Mouse (Mus musculus): Measurements from ENCODE around the gene Tcp11l2. TPM values are rescaled to one million over a fixed set of nuclear protein-coding genes. Genes with fewer than 3 reads are reported as not detected.

The Tcp11l2 gene
- polyA plus RNA-seq, 1 experiment from 2014 or later: 22.1 TPM

DNA sequence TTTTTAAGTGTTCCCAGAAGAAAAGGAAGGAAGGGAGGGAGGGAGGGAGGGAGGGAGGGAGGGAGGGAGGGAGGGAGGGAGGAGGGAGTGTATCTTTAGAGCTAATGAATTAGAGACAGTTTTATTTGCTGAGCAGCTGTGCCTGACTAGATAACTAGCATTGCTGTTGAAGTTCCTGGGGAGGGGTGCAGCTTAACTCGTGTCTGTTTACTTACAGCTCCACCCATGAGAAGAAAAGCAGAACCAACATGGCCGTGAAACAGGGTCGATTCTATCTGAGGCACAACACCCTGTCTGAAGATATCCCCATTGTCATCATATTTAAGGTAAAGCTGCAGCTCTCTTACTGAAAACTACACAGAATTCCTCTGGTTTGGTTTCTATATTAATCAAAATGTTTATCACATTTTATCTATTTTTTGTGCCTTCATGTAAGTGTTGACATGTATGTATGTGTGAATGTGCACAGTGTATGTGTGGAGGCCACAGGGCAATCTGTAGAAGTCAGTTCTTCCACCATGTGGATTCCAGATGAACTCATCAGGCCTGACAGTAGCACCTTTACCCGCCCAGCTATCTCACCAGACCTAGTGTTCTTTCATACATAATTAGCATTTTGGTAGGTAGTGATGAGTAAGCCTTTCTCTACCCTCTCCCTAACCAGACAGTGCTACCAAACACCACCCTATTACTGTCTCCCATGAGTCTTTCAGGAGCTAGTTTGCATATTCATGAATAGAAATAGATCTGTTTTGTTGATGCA, 63.3 kb downstream of the Tcp11l2 start:
- ATAC-seq (ENCODE audit: low FRiP score): no peak
- H3K36me3 ChIP-seq (replicated peaks; ENCODE audit: control insufficient read depth, insufficient read depth): peaks cover 45% of the 10 kb centered on the region

DNA sequence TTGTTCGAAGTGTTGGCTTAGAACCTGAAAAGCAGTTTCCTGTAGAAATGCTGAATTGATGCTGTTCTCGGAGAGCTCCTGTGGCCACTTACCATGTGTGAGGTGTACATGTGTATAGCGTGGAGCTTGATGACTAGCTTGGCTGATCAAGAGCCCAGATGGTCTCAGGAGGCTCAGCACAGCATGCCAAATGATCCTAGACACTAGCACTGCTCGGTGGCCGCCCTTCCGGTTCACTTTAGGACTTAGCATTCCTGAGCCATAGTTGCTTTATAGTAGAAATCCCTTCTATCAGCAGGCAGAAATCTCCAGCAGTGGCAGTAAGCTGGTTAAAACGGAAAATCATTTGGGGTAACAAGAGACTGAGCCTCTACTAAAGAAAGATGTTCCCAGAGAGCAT, 64.4 kb downstream of the Tcp11l2 start:
- ATAC-seq (ENCODE audit: low FRiP score) (no peak), DNase-seq (ENCODE audit: low spot score) (no peak)
- no peaks in the 10 kb centered on the region for H3K27me3 ChIP-seq (ENCODE audit: control insufficient read depth, insufficient read depth, low read length)
- H3K4me1 ChIP-seq (replicated peaks; ENCODE audit: control insufficient read depth, insufficient read depth, low read length): no peaks in the 10 kb centered on the region
- H3K9ac ChIP-seq: no peak overlapping the region
- H3K27ac ChIP-seq: no peak overlapping the region
- H3K4me3 ChIP-seq (replicated peaks; ENCODE audit: low read length): no peak overlapping the region
- WGBS: 84% methylated on average over 7 of the region's 7 CpGs
- peaks cover 34% of the 10 kb centered on the region for H3K36me3 ChIP-seq (replicated peaks; ENCODE audit: control insufficient read depth, insufficient read depth)
- H3K9me3 ChIP-seq (ENCODE audit: control insufficient read depth, low read length): no peaks in the 10 kb centered on the region
- H3K4me2 ChIP-seq (replicated peaks): no peak overlapping the region

More for the DNA sequence above, 63.3 kb downstream of the Tcp11l2 start:
- no peak overlapping the region for H3K27ac ChIP-seq
- 84% methylated on average over 4 of the region's 4 CpGs for WGBS
- no peak overlapping the region for H3K9ac ChIP-seq
- H3K4me1 ChIP-seq (replicated peaks; ENCODE audit: control insufficient read depth, insufficient read depth, low read length): no peaks in the 10 kb centered on the region
- H3K4me3 ChIP-seq (replicated peaks; ENCODE audit: low read length): no peak overlapping the region
- H3K27me3 ChIP-seq (ENCODE audit: control insufficient read depth, insufficient read depth, low read length): no peaks in the 10 kb centered on the region
- H3K4me2 ChIP-seq (replicated peaks): no peak overlapping the region
- no peaks in the 10 kb centered on the region for H3K9me3 ChIP-seq (ENCODE audit: control insufficient read depth, low read length)
- no peak for DNase-seq (ENCODE audit: low spot score)

DNA sequence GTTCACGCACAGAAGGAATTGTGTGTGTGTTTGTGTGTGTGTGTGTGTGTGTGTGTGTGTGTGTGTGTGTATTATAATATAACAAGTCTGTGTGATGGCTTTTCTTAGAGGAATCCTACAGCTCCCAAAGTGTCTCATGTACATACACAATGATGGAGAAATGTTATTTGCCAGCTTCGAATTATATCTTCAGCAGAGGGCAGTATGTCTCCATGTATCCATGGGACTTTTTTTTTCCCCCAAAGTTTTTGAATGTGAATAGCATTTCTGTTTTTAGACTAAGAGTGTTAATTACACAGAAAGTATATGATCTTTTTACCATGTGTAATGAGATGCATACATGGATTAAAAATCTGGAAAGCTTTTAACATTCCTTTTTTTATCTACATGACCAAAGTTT, 65.2 kb downstream of the Tcp11l2 start:
- H3K4me2 ChIP-seq (replicated peaks): no peak overlapping the region
- no peak overlapping the region for H3K4me3 ChIP-seq (replicated peaks; ENCODE audit: low read length)

GRCm38 (mm10) chr10:84645940-84646339, 69.5 kb downstream of the Tcp11l2 start:
- ATAC-seq (ENCODE audit: low FRiP score) (no peak), DNase-seq (ENCODE audit: low spot score) (no peak)
- Histone ChIP-seq H3K4me3 (replicated peaks; ENCODE audit: low read length) (no peak overlapping the region), H3K36me3 (replicated peaks; ENCODE audit: control insufficient read depth, insufficient read depth) (peaks cover 31% of the 10 kb centered on the region), H3K27ac (no peak overlapping the region), H3K9ac (no peak overlapping the region), H3K4me1 (replicated peaks; ENCODE audit: control insufficient read depth, insufficient read depth, low read length) (no peaks in the 10 kb centered on the region), H3K27me3 (ENCODE audit: control insufficient read depth, insufficient read depth, low read length) (no peaks in the 10 kb centered on the region), H3K4me2 (replicated peaks) (no peak overlapping the region), H3K9me3 (ENCODE audit: control insufficient read depth, low read length) (no peaks in the 10 kb centered on the region)
- WGBS: 70% methylated on average over 8 of the region's 8 CpGs

More for the DNA sequence above, 65.2 kb downstream of the Tcp11l2 start:
- no peaks in the 10 kb centered on the region for H3K27me3 ChIP-seq (ENCODE audit: control insufficient read depth, insufficient read depth, low read length)
- no peaks in the 10 kb centered on the region for H3K9me3 ChIP-seq (ENCODE audit: control insufficient read depth, low read length)
- no peak overlapping the region for H3K9ac ChIP-seq
- H3K4me1 ChIP-seq (replicated peaks; ENCODE audit: control insufficient read depth, insufficient read depth, low read length): no peaks in the 10 kb centered on the region
- peaks cover 32% of the 10 kb centered on the region for H3K36me3 ChIP-seq (replicated peaks; ENCODE audit: control insufficient read depth, insufficient read depth)
- 76% methylated on average over 2 of the region's 2 CpGs for WGBS
- DNase-seq (ENCODE audit: low spot score) (peak; percentile 70), ATAC-seq (ENCODE audit: low FRiP score) (no peak)
- H3K27ac ChIP-seq: no peak overlapping the region

DNA sequence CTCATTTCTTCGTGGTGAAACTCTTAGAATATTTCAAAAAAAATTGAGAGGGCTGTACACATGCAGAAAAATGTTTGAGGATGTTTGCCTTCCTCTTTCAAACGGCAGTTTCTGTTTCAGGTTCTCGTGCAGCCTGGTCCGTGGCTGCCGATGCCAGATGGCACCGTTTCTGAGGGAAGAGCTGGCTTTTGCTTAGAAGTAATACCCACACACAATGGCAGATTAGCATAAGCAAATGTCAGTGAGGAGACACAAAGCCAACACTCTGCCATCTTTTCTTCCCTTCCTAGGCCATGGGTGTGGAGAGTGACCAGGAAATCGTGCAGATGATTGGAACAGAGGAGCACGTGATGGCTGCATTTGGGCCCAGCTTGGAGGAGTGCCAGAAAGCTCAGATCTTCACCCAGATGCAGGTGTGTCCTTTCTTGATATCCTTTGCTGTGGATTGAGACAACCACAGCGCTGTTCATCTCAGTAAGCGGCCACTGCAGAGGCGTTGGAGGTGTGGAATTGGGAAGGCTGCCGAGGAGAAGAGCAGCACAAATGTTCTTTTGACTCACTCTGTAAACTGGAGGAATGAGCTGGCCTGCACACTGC, 70.2 kb downstream of the Tcp11l2 start:
- WGBS: 65% methylated on average over 12 of the region's 12 CpGs

GRCm38 (mm10) chr10:84647264-84647663, 70.8 kb downstream of the Tcp11l2 start:
- Histone ChIP-seq H3K4me1 (replicated peaks; ENCODE audit: control insufficient read depth, insufficient read depth, low read length) (no peaks in the 10 kb centered on the region), H3K9ac (no peak overlapping the region), H3K4me3 (replicated peaks; ENCODE audit: low read length) (no peak overlapping the region), H3K36me3 (replicated peaks; ENCODE audit: control insufficient read depth, insufficient read depth) (peaks cover 29% of the 10 kb centered on the region), H3K27me3 (ENCODE audit: control insufficient read depth, insufficient read depth, low read length) (no peaks in the 10 kb centered on the region), H3K4me2 (replicated peaks) (no peak overlapping the region), H3K27ac (peak overlapping the region; percentile 40; the same call in 1 of the 2 replicates), H3K9me3 (ENCODE audit: control insufficient read depth, low read length) (no peaks in the 10 kb centered on the region)
- DNase-seq (ENCODE audit: low spot score) (no peak), ATAC-seq (ENCODE audit: low FRiP score) (no peak)
- 97% methylated on average over 5 of the region's 5 CpGs for WGBS

More for the DNA sequence above, 70.2 kb downstream of the Tcp11l2 start:
- H3K4me3 ChIP-seq (replicated peaks; ENCODE audit: low read length): no peak overlapping the region
- H3K9me3 ChIP-seq (ENCODE audit: control insufficient read depth, low read length): no peaks in the 10 kb centered on the region
- peak; percentile 57 for DNase-seq (ENCODE audit: low spot score)
- peak overlapping the region; percentile 40; the same call in 1 of the 2 replicates for H3K27ac ChIP-seq
- no peaks in the 10 kb centered on the region for H3K4me1 ChIP-seq (replicated peaks; ENCODE audit: control insufficient read depth, insufficient read depth, low read length)
- H3K27me3 ChIP-seq (ENCODE audit: control insufficient read depth, insufficient read depth, low read length): no peaks in the 10 kb centered on the region
- H3K4me2 ChIP-seq (replicated peaks): no peak overlapping the region
- H3K9ac ChIP-seq: no peak overlapping the region
- ATAC-seq (ENCODE audit: low FRiP score): peak; percentile 66; the same call in 1 of the 2 replicates
- H3K36me3 ChIP-seq (replicated peaks; ENCODE audit: control insufficient read depth, insufficient read depth): peaks cover 29% of the 10 kb centered on the region

- ATAC-seq (ENCODE audit: low FRiP score) (no peak), DNase-seq (ENCODE audit: low spot score) (no peak)
- Histone ChIP-seq H3K4me2 (replicated peaks) (no peak overlapping the region), H3K27ac (no peak overlapping the region), H3K9me3 (ENCODE audit: control insufficient read depth, low read length) (no peaks in the 10 kb centered on the region), H3K36me3 (replicated peaks; ENCODE audit: control insufficient read depth, insufficient read depth) (peaks cover 40% of the 10 kb centered on the region), H3K4me1 (replicated peaks; ENCODE audit: control insufficient read depth, insufficient read depth, low read length) (no peaks in the 10 kb centered on the region), H3K9ac (no peak overlapping the region), H3K4me3 (replicated peaks; ENCODE audit: low read length) (no peak overlapping the region), H3K27me3 (ENCODE audit: control insufficient read depth, insufficient read depth, low read length) (no peaks in the 10 kb centered on the region)
- WGBS: 84% methylated on average over 4 of the region's 4 CpGs
These were observed 72.5 kb downstream of the Tcp11l2 start for GRCm38 (mm10) chr10:84648911-84649310.

DNA sequence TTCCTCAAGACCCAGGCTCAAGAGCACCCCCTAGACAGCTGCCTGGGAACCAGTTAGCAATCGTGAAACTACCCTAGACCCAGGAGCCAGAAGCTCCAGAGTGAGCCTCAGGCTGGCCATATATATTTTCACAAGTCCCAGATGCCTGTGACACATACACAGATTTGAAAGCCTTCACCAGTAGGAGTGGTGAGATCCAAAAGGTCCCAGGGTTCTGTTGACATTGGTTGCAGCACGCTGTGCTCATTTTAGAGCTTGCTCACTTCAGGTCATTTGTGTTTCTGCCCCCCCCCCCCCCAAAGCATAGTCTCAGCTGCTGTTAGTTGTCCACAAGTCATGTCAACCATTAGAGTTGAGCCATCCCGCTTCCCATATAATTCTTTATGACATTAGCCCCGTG, 77.6 kb downstream of the Tcp11l2 start:
- Histone ChIP-seq H3K9me3 (ENCODE audit: control insufficient read depth, low read length) (no peaks in the 10 kb centered on the region), H3K36me3 (replicated peaks; ENCODE audit: control insufficient read depth, insufficient read depth) (peaks cover 15% of the 10 kb centered on the region), H3K4me2 (replicated peaks) (no peak overlapping the region), H3K27ac (no peak overlapping the region), H3K4me1 (replicated peaks; ENCODE audit: control insufficient read depth, insufficient read depth, low read length) (peaks cover 15% of the 10 kb centered on the region; the same call in 1 of the 2 replicates), H3K27me3 (ENCODE audit: control insufficient read depth, insufficient read depth, low read length) (no peaks in the 10 kb centered on the region), H3K9ac (no peak overlapping the region), H3K4me3 (replicated peaks; ENCODE audit: low read length) (no peak overlapping the region)
- DNase-seq (ENCODE audit: low spot score) (no peak), ATAC-seq (ENCODE audit: low FRiP score) (no peak)
- 79% methylated on average over 4 of the region's 4 CpGs for whole genome bisulfite sequencing

GRCm38 (mm10) chr10:84654731-84655130, 78.3 kb downstream of the Tcp11l2 start:
- no peak overlapping the region for H3K4me3 ChIP-seq (replicated peaks; ENCODE audit: low read length)
- ATAC-seq (ENCODE audit: low FRiP score): no peak
- WGBS: 90% methylated on average over 4 of the region's 4 CpGs
- H3K4me2 ChIP-seq (replicated peaks): no peak overlapping the region
- peaks cover 13% of the 10 kb centered on the region; the same call in 1 of the 2 replicates for H3K36me3 ChIP-seq (replicated peaks; ENCODE audit: control insufficient read depth, insufficient read depth)
- no peak overlapping the region for H3K27ac ChIP-seq
- H3K27me3 ChIP-seq (ENCODE audit: control insufficient read depth, insufficient read depth, low read length): no peaks in the 10 kb centered on the region
- peaks cover 17% of the 10 kb centered on the region; the same call in 1 of the 2 replicates for H3K4me1 ChIP-seq (replicated peaks; ENCODE audit: control insufficient read depth, insufficient read depth, low read length)
- no peak overlapping the region for H3K9ac ChIP-seq
- H3K9me3 ChIP-seq (ENCODE audit: control insufficient read depth, low read length): no peaks in the 10 kb centered on the region
- no peak for DNase-seq (ENCODE audit: low spot score)
